ENCODE assay signal across 12 mouse cellular contexts in the genomic region with DNA sequence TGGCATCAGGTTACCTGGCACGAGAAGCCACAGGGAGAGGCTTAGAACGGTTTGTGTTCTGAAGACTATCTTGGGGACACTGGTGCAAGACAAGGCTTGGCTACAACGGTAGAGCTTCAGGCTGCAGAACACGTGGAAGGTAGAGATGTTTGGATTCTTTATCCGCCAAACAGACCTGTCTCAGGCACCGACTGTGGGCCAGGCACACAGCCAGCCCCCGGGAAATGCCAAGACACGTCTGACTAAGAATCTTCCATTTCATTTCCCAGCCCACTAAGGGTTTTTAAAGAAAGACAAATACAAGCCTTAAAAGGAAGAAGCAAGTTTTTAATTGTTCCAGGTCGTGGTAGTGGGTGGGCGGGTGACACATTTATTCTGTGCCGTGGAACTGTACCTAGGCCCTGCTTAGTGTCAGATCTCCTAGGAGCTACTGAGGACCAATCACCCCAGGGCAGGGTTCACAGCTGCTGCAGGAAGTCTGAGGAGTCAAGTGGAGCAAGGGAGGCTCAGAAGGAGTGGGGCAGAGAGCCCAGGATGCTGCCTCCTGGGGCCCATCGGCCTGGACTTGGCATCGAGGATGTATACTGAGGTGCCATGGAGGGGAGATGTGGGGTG. TPM values are rescaled to one million over a fixed set of nuclear protein-coding genes. Genes with fewer than 3 reads are reported as not detected.
DNase-seq lines count a peak whose midpoint lies in the region; ATAC-seq lines count a peak whose summit lies in the region.
"Had no signal": no experiment of that assay in that cellular context is flagged by ENCODE, and none has a peak within 500 bp of the region (broad histone marks: within the 10 kb centered on the region; RNA-seq: fewer than 3 reads in every experiment).

No protein-coding gene starts in this region.

- H3K9me3 ChIP-seq in stomach, embryonic 16.5 days (replicated peaks; ENCODE audit: control insufficient read depth, low read length), result no peaks in the 10 kb centered on the region
- H3K9me3 ChIP-seq in forebrain, embryonic 13.5 days (replicated peaks), result no peaks in the 10 kb centered on the region
- H3K9me3 ChIP-seq: limb, embryonic 13.5 days; midbrain, embryonic 15.5 days had no signal

- no peak overlapping the region for H3K4me3 ChIP-seq in stomach, embryonic 16.5 days (replicated peaks; ENCODE audit: low read length)
- H3K4me3 ChIP-seq in forebrain, embryonic 13.5 days, result no peak overlapping the region
- H3K4me3 ChIP-seq: heart, adult 2 months; limb, embryonic 13.5 days; midbrain, embryonic 15.5 days had no signal

- intact Hi-C loops in left cerebral cortex, postnatal 10 days (cut with DNase I), result no loop called here

- peak overlapping the region; percentile 68 for H3K27ac ChIP-seq in stomach, embryonic 16.5 days (ENCODE audit: low read length)
- H3K27ac ChIP-seq in forebrain, embryonic 13.5 days, result no peak overlapping the region
- H3K27ac ChIP-seq: heart, adult 2 months; limb, embryonic 13.5 days; midbrain, embryonic 15.5 days had no signal

- peak; percentile 50 to 63 for DNase-seq in left cerebral cortex, adult 18-20 months (ENCODE audit: low spot score in 2 of 2)
- DNase-seq in left cerebral cortex, postnatal 10 days (ENCODE audit: extremely low spot score in 1 of 2, low spot score in 2 of 2), result no peak
- DNase-seq in cerebellum, adult 9-11 months, result peak; percentile 65
- DNase-seq in thymus, adult 18-20 months, result no peak
- DNase-seq: heart, adult 2 months; kidney, postnatal 25 days had no signal

- H3K36me3 ChIP-seq in stomach, embryonic 16.5 days (ENCODE audit: control insufficient read depth, insufficient read depth, low read length), result no peaks in the 10 kb centered on the region
- H3K36me3 ChIP-seq in forebrain, embryonic 13.5 days (ENCODE audit: poor library complexity, severe bottlenecking), result peaks cover 39% of the 10 kb centered on the region
- H3K36me3 ChIP-seq: limb, embryonic 13.5 days; midbrain, embryonic 15.5 days had no signal

- H3K9ac ChIP-seq in stomach, embryonic 16.5 days (ENCODE audit: low read length), result no peak overlapping the region; the same call in 1 of the 2 replicates
- no peak overlapping the region for H3K9ac ChIP-seq in forebrain, embryonic 13.5 days
- H3K9ac ChIP-seq: limb, embryonic 13.5 days; midbrain, embryonic 15.5 days had no signal

- WGBS in stomach, embryonic 16.5 days, result 57% methylated on average over 13 of the region's 13 CpGs
- 84% methylated on average over 13 of the region's 13 CpGs for WGBS in forebrain, embryonic 13.5 days

- no peak overlapping the region for H3K4me2 ChIP-seq in stomach, embryonic 16.5 days (ENCODE audit: low read depth, low read length)
- H3K4me2 ChIP-seq in forebrain, embryonic 13.5 days, result no peak overlapping the region
- H3K4me2 ChIP-seq: limb, embryonic 13.5 days; midbrain, embryonic 15.5 days had no signal

- peaks cover 36% of the 10 kb centered on the region for H3K4me1 ChIP-seq in stomach, embryonic 16.5 days (ENCODE audit: control insufficient read depth, insufficient read depth, low read length)
- H3K4me1 ChIP-seq in forebrain, embryonic 13.5 days, result peaks cover 33% of the 10 kb centered on the region

- H3K27me3 ChIP-seq in stomach, embryonic 16.5 days (ENCODE audit: control insufficient read depth, insufficient read depth, low read length), result no peaks in the 10 kb centered on the region
- no peaks in the 10 kb centered on the region for H3K27me3 ChIP-seq in forebrain, embryonic 13.5 days
- H3K27me3 ChIP-seq: limb, embryonic 13.5 days; midbrain, embryonic 15.5 days had no signal

- ATAC-seq in inflammation-experienced regulatory T-cells, adult 6 months, result peak; percentile 77
- ATAC-seq in stomach, embryonic 16.5 days (ENCODE audit: insufficient read depth, low FRiP score), result peak; percentile 22; the same call in 1 of the 2 replicates
- no peak for ATAC-seq in forebrain, embryonic 13.5 days
- ATAC-seq: forebrain, embryonic 16.5 days; midbrain, embryonic 15.5 days had no signal

RNA-seq across cellular contexts. Expression of a gene that starts 12.6 kb away (rescaled TPM):
- total RNA-seq in left cerebral cortex, adult 18-20 months (2021), result 10 to 100 TPM; 29.0 to 34.2 TPM
- total RNA-seq in left cerebral cortex, postnatal 10 days (2021), result 10 to 100 TPM; 34.2 to 35.5 TPM
- polyA plus RNA-seq in inflammation-experienced regulatory T-cells, adult 6 months (2017; shearing (Covaris generic)), result 10 to 100 TPM; 15.1 to 29.0 (median 17.5) TPM
- 17.1 and 19.6 TPM in 2 replicates for polyA plus RNA-seq in stomach, embryonic 16.5 days (2015; fragmentation: Nextera tagmentation; extraction: Ambion mirVana)
- 28.1 and 32.8 TPM in 2 replicates for polyA plus RNA-seq in forebrain, embryonic 13.5 days (2015; fragmentation: Nextera tagmentation; extraction: Ambion mirVana)

RNA-seq across cellular contexts. Expression of a gene that starts 40.8 kb away (rescaled TPM):
- 10 to 100 TPM; 20.2 to 23.6 TPM for total RNA-seq in left cerebral cortex, adult 18-20 months (2021)
- total RNA-seq in left cerebral cortex, postnatal 10 days (2021), result 10 to 100 TPM; 46.7 to 49.4 TPM
- not detected for polyA plus RNA-seq in inflammation-experienced regulatory T-cells, adult 6 months (2017; shearing (Covaris generic))
- polyA plus RNA-seq in stomach, embryonic 16.5 days (2015; fragmentation: Nextera tagmentation; extraction: Ambion mirVana), result 1,327 and 1,379 TPM in 2 replicates
- 261 and 291 TPM in 2 replicates for polyA plus RNA-seq in forebrain, embryonic 13.5 days (2015; fragmentation: Nextera tagmentation; extraction: Ambion mirVana)

Comparison
In these comparisons a context has a peak if more than half of its experiments do, and no peak if none do; other contexts are left out.
1. DNase-seq: peak in left cerebral cortex, adult 18-20 months (2 of 2) and cerebellum, adult 9-11 months (single experiment); none in left cerebral cortex, postnatal 10 days (0 of 2) and thymus, adult 18-20 months (0 of 2).
2. RNA of a gene that starts 40.8 kb away (polyA plus RNA-seq): 1,327 to 1,379 TPM in stomach, embryonic 16.5 days and 261 to 291 TPM in forebrain, embryonic 13.5 days; not detected in inflammation-experienced regulatory T-cells, adult 6 months; every median in the first group is over 100 times any median in the second.